Comparison of ENCODE assay signal across 8 mouse cellular contexts in the genomic region with DNA sequence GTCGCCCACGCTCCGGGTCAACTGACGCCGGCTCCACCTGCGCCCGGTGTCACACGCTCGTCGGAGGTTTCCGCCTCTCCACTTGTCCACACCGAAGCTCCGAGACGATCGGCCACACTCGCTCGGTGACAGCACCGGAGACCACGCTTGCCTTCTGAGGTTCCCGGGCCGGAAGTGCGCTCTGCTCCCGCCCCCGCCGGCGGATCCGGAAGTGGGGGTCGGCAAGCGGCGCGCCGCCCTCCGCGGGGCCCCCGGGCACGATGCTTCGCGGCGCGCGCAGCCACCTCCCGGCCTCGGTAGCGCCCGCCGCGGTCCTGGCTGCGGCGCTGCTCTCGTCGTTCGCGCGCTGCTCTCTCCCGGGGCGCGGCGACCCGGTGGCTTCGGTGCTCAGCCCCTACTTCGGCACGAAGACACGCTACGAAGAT. TPM values are rescaled to one million over a fixed set of nuclear protein-coding genes. Genes with fewer than 3 reads are reported as not detected.
DNase-seq lines count a peak whose midpoint lies in the region; ATAC-seq lines count a peak whose summit lies in the region.

A gene (plus strand): TSS at position 89 of the 425 bp plus-strand sequence.

- peak within 1 kb of the TSS; percentile 88 for H3K4me2 ChIP-seq in heart, embryonic 14.5 days (ENCODE audit: low read length)
- H3K4me2 ChIP-seq in liver, embryonic 15.5 days: peak within 1 kb of the TSS; percentile 84
- H3K4me2 ChIP-seq in neural tube, embryonic 12.5 days (replicated peaks): peak within 1 kb of the TSS; percentile 78

- under 1% methylated on average over 64 of the region's 64 CpGs for WGBS in forebrain, embryonic 10.5 days
- WGBS in heart, embryonic 14.5 days: under 1% methylated on average over 55 of the region's 64 CpGs
- under 1% methylated on average over 64 of the region's 64 CpGs for WGBS in liver, embryonic 15.5 days (ENCODE audit: insufficient replicate concordance)
- WGBS in neural tube, embryonic 12.5 days: under 1% methylated on average over 64 of the region's 64 CpGs

- no peaks in the 10 kb centered on the region for H3K9me3 ChIP-seq in forebrain, embryonic 10.5 days
- no peaks in the 10 kb centered on the region for H3K9me3 ChIP-seq in heart, embryonic 14.5 days (ENCODE audit: control insufficient read depth, low read length)
- no peaks in the 10 kb centered on the region for H3K9me3 ChIP-seq in liver, embryonic 15.5 days (replicated peaks)
- no peaks in the 10 kb centered on the region for H3K9me3 ChIP-seq in neural tube, embryonic 12.5 days

- H3K4me3 ChIP-seq in forebrain, embryonic 10.5 days: peak within 1 kb of the TSS; percentile 79
- peak within 1 kb of the TSS; percentile 78 to 81 for H3K4me3 ChIP-seq in heart, embryonic 14.5 days (ENCODE audit: control insufficient read depth in 1 of 2, insufficient read depth in 1 of 2, low read depth in 1 of 2, low read length in 2 of 2)
- H3K4me3 ChIP-seq in liver, embryonic 15.5 days (replicated peaks): peak within 1 kb of the TSS; percentile 89
- peak within 1 kb of the TSS; percentile 66 for H3K4me3 ChIP-seq in neural tube, embryonic 12.5 days

- H3K27me3 ChIP-seq in forebrain, embryonic 10.5 days (ENCODE audit: poor library complexity, severe bottlenecking): no peaks in the 10 kb centered on the region
- no peaks in the 10 kb centered on the region for H3K27me3 ChIP-seq in heart, embryonic 14.5 days (ENCODE audit: control insufficient read depth, insufficient read depth, low read length)
- H3K27me3 ChIP-seq in liver, embryonic 15.5 days: no peaks in the 10 kb centered on the region
- H3K27me3 ChIP-seq in neural tube, embryonic 12.5 days (replicated peaks): no peaks in the 10 kb centered on the region

- peaks cover 33% of the 10 kb centered on the region for H3K4me1 ChIP-seq in forebrain, embryonic 10.5 days
- H3K4me1 ChIP-seq in heart, embryonic 14.5 days (ENCODE audit: control insufficient read depth in 2 of 2, insufficient read depth in 2 of 2, low read length in 2 of 2): peaks cover 7 to 22% of the 10 kb centered on the region in 2 experiments
- peaks cover 63% of the 10 kb centered on the region for H3K4me1 ChIP-seq in liver, embryonic 15.5 days (replicated peaks)
- peaks cover 17% of the 10 kb centered on the region for H3K4me1 ChIP-seq in neural tube, embryonic 12.5 days

- H3K36me3 ChIP-seq in forebrain, embryonic 10.5 days (replicated peaks): no peaks in the 10 kb centered on the region; the same call in 1 of the 2 replicates
- no peaks in the 10 kb centered on the region for H3K36me3 ChIP-seq in heart, embryonic 14.5 days (ENCODE audit: control insufficient read depth, insufficient read depth, low read length)
- H3K36me3 ChIP-seq in liver, embryonic 15.5 days (replicated peaks): no peaks in the 10 kb centered on the region
- no peaks in the 10 kb centered on the region for H3K36me3 ChIP-seq in neural tube, embryonic 12.5 days

- peak within 1 kb of the TSS; percentile 89 for H3K9ac ChIP-seq in heart, embryonic 14.5 days (ENCODE audit: low read length)
- H3K9ac ChIP-seq in liver, embryonic 15.5 days: peak within 1 kb of the TSS; percentile 91
- peak within 1 kb of the TSS; percentile 79 for H3K9ac ChIP-seq in neural tube, embryonic 12.5 days

- peak; percentile 82 to 86 for DNase-seq in CD8-positive naive resting alpha-beta T cell, adult 2 months (ENCODE audit: low read depth in 2 of 2, low spot score in 2 of 2)
- DNase-seq in c-Kit-negative CD71-positive TER-119-positive erythroid progenitor cells, embryonic 14.5 days (ENCODE audit: low read depth, low spot score): peak; percentile 66
- DNase-seq in forebrain, embryonic 10.5 days (ENCODE audit: extremely low spot score, low spot score): peak; percentile 85
- DNase-seq in kidney, postnatal 14 days: peak; percentile 90
- peak; percentile 56 for DNase-seq in telencephalon, adult 2 months (ENCODE audit: low read depth, low spot score)

- H3K27ac ChIP-seq in forebrain, embryonic 10.5 days: peak within 1 kb of the TSS; percentile 91
- H3K27ac ChIP-seq in heart, embryonic 14.5 days (replicated peaks in 1 of 2; ENCODE audit: control insufficient read depth in 1 of 2, insufficient read depth in 1 of 2, low read depth in 2 of 2, low read length in 2 of 2): peak within 1 kb of the TSS; percentile 83 to 86
- peak within 1 kb of the TSS; percentile 94 for H3K27ac ChIP-seq in liver, embryonic 15.5 days (replicated peaks)
- H3K27ac ChIP-seq in neural tube, embryonic 12.5 days: peak within 1 kb of the TSS; percentile 70; the same call in 1 of the 2 replicates

- ATAC-seq in heart, embryonic 14.5 days (ENCODE audit: insufficient number of reproducible peaks, insufficient read depth, low FRiP score, low read depth): peak; percentile 90
- peak; percentile 77 for ATAC-seq in liver, embryonic 15.5 days (ENCODE audit: insufficient read depth)
- peak; percentile 96 for ATAC-seq in neural tube, embryonic 12.5 days (ENCODE audit: low FRiP score, low read depth)

RNA-seq across cellular contexts. Expression of the gene that starts here (rescaled TPM):
- 64.0 and 64.2 TPM in 2 replicates for polyA plus RNA-seq in forebrain, embryonic 10.5 days (2016; fragmentation: Nextera tagmentation; extraction: Ambion mirVana)
- polyA plus RNA-seq in heart, embryonic 14.5 days (2014; fragmentation: Nextera tagmentation; extraction: Ambion mirVana): 54.1 and 57.2 TPM in 2 replicates
- polyA plus RNA-seq in liver, embryonic 15.5 days (2015; fragmentation: Nextera tagmentation; extraction: Ambion mirVana): 82.9 and 84.9 TPM in 2 replicates
- 66.6 and 67.3 TPM in 2 replicates for polyA plus RNA-seq in neural tube, embryonic 12.5 days (2016; fragmentation: Nextera tagmentation; extraction: Ambion mirVana)

Comparison
In these comparisons a context has a peak if more than half of its experiments do, and no peak if none do; other contexts are left out.
1. Peak in every context shown above with its lines: DNase-seq, ATAC-seq, H3K4me3 ChIP-seq and H3K27ac ChIP-seq.